Mouse (Mus musculus) lung, postnatal 0 days (tissue): ENCODE data around the gene Palld.

ENCODE experiments used
- CTCF ChIP-seq: IDR thresholded peaks from 2 replicates; pipeline ENCODE4 v1.5.1; 2016; ENCODE audit warnings: antibody characterized with exemption, mild to moderate bottlenecking
- EP300 ChIP-seq: IDR thresholded peaks from 2 replicates; pipeline ENCODE4 v1.6.1; 2016; ENCODE audit warnings: antibody characterized with exemption, mild to moderate bottlenecking, control low read depth

DNA sequence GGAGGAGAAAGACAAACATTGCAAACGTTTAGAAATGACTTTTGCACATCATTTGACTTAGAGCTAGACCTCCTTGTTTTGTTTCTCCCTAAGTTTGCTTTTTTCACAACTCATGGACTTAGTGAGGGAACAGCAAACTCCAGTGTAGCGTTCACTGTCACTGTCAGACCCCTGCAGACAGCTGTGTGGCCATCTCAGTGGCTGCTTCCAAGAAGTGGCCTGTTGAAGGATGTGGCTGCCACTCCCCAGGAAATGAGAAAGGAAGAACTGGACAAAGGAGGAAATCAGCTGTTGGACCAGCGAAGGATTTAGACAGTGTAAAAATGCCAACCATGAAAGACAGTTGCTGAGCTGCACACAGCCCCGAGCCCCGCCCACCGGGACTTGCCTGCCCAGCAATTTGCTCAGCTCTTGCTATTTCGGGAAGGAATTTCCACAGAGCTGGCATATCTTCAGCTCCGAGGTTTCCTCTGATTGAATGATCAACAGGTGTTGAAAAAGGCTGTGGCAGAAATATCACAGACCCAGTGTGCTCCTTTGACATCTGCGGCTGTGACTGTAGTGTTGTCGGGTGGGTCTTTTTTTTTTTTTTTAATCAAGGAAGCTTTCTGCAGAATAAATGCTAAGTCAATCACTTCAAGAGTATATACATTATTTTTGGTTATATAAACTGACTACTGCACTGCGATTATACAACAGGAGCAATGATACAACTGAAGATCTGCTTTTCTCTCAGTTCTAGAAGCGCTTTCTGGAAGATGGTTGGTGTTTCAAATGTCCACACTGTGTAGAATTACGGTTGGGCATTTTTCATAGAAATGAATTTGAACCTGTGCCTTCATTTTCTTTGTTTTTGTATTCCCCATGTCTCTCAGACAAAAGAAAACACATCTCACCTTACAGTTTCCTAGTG is 6.1 kb upstream of the Palld start:
- TF ChIP-seq EP300 (no peak), CTCF (no peak)
